ENCODE assay signal across 38 mouse cellular contexts in the genomic region with DNA sequence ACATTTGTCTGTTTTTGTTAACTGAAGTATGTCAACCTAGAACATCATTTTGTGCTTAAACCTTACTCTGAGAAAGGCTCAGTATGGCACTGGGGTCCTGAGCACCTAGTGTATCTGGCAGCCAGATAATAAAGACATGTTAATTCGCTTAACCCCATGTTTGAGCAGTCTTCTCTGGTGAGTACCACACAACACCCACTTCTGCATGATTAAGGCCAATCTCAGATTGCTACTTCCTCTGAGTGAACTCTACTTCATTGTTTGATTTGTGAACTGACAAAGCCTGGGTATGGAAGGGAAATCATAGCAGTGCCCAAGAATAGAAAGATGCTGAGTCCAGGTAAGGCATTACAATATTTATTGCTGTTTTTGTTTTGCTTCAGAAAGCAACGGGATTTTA. TPM values are rescaled to one million over a fixed set of nuclear protein-coding genes. Genes with fewer than 3 reads are reported as not detected.
"Had no signal": no experiment of that assay in that cellular context is flagged by ENCODE, and none has a peak within 500 bp of the region (broad histone marks: within the 10 kb centered on the region; RNA-seq: fewer than 3 reads in every experiment).

No protein-coding gene starts in this region.

- H3K36me3 ChIP-seq: heart, embryonic 10.5 days; heart, embryonic 12.5 days; hindbrain, embryonic 10.5 days; hindbrain, embryonic 12.5 days; intestine, embryonic 15.5 days; limb, embryonic 10.5 days; limb, embryonic 12.5 days; liver, embryonic 12.5 days had no signal

- H3K4me3 ChIP-seq: gastrocnemius, adult 2 months; heart, embryonic 10.5 days; heart, embryonic 12.5 days; hindbrain, embryonic 10.5 days; hindbrain, embryonic 12.5 days; intestine, embryonic 15.5 days; layer of hippocampus, adult 2 months; left cerebral cortex, adult 2 months; limb, embryonic 10.5 days; limb, embryonic 12.5 days; liver, embryonic 12.5 days had no signal

- ATAC-seq: hindbrain, embryonic 16.5 days; inflammation-experienced regulatory T-cells, adult 6 months; intestine, embryonic 15.5 days; intestine, postnatal 0 days; liver, embryonic 12.5 days had no signal

- H3K27ac ChIP-seq: gastrocnemius, adult 2 months; heart, embryonic 10.5 days; hindbrain, embryonic 10.5 days; hindbrain, embryonic 12.5 days; hindbrain, embryonic 14.5 days; intestine, embryonic 15.5 days; layer of hippocampus, adult 2 months; left cerebral cortex, adult 2 months; limb, embryonic 10.5 days; limb, embryonic 12.5 days; liver, embryonic 14.5 days had no signal

- H3K4me1 ChIP-seq: hindbrain, embryonic 10.5 days; hindbrain, embryonic 12.5 days; limb, embryonic 10.5 days; limb, embryonic 12.5 days had no signal

- H3K27me3 ChIP-seq: heart, embryonic 12.5 days; hindbrain, embryonic 12.5 days; intestine, embryonic 15.5 days; limb, embryonic 12.5 days; liver, embryonic 12.5 days had no signal

- H3K9ac ChIP-seq: heart, embryonic 12.5 days; hindbrain, embryonic 12.5 days; hindbrain, embryonic 14.5 days; intestine, embryonic 15.5 days; limb, embryonic 12.5 days; liver, embryonic 12.5 days; liver, embryonic 14.5 days had no signal

- DNase-seq: gastrocnemius, adult 2 months; gastrocnemius, postnatal 10 days; gastrocnemius, postnatal 25 days; heart, adult 18-20 months; heart, postnatal 10 days; heart, postnatal 4 days; kidney, adult 18-20 months; kidney, adult 8-10 months; kidney, postnatal 10 days; kidney, postnatal 25 days; kidney, postnatal 4 days; liver had no signal

- H3K4me2 ChIP-seq: heart, embryonic 12.5 days; hindbrain, embryonic 12.5 days; hindbrain, embryonic 14.5 days; intestine, embryonic 15.5 days; limb, embryonic 12.5 days; liver, embryonic 12.5 days had no signal

- H3K9me3 ChIP-seq: heart, embryonic 10.5 days; heart, embryonic 12.5 days; hindbrain, embryonic 10.5 days; hindbrain, embryonic 12.5 days; intestine, embryonic 15.5 days; limb, embryonic 10.5 days; limb, embryonic 12.5 days; liver, embryonic 12.5 days had no signal

RNA-seq across cellular contexts. Expression of gene Hsd3b1, which starts 7.7 kb away (rescaled TPM):
- total RNA-seq: gastrocnemius, adult 2 months; gastrocnemius, postnatal 10 days; gastrocnemius, postnatal 25 days; granulocyte monocyte progenitor cell, adult 5-6 weeks; heart, adult 18-20 months; heart, postnatal 10 days; heart, postnatal 25 days; heart, postnatal 4 days; layer of hippocampus, adult 2 months; layer of hippocampus, postnatal 10 days; layer of hippocampus, postnatal 25 days; left cerebral cortex, adult 2 months; left cerebral cortex, postnatal 14 days; left cerebral cortex, postnatal 36 days had no signal
- polyA plus RNA-seq: heart, embryonic 14.5 days; hindbrain, embryonic 14.5 days; hindbrain, embryonic 16.5 days; inflammation-experienced regulatory T-cells, adult 6 months; kidney, embryonic 14.5 days had no signal

RNA-seq across cellular contexts. Expression of gene Hsd3b6, which starts 37.6 kb away (rescaled TPM):
- total RNA-seq: gastrocnemius, adult 2 months; gastrocnemius, postnatal 10 days; gastrocnemius, postnatal 25 days; gastrocnemius, postnatal 4 days; granulocyte monocyte progenitor cell, adult 5-6 weeks; heart, adult 18-20 months; heart, postnatal 10 days; heart, postnatal 25 days; heart, postnatal 4 days; layer of hippocampus, adult 2 months; layer of hippocampus, postnatal 10 days; layer of hippocampus, postnatal 25 days; left cerebral cortex, adult 2 months; left cerebral cortex, postnatal 14 days; left cerebral cortex, postnatal 36 days had no signal
- polyA plus RNA-seq: inflammation-experienced regulatory T-cells, adult 6 months; intestine, postnatal 0 days had no signal

RNA-seq across cellular contexts. Expression of gene Hao2, which starts 41.2 kb away (rescaled TPM):
- total RNA-seq: gastrocnemius, adult 2 months; gastrocnemius, postnatal 10 days; gastrocnemius, postnatal 25 days; granulocyte monocyte progenitor cell, adult 5-6 weeks; heart, adult 18-20 months; heart, adult 8-10 months; heart, postnatal 10 days; heart, postnatal 25 days; heart, postnatal 4 days; layer of hippocampus, adult 2 months; layer of hippocampus, postnatal 10 days; layer of hippocampus, postnatal 25 days; left cerebral cortex, adult 2 months; left cerebral cortex, postnatal 14 days; left cerebral cortex, postnatal 36 days had no signal
- polyA plus RNA-seq: heart, embryonic 14.5 days; heart, embryonic 16.5 days; hindbrain, embryonic 10.5 days; hindbrain, embryonic 12.5 days; hindbrain, embryonic 14.5 days; hindbrain, embryonic 16.5 days; inflammation-experienced regulatory T-cells, adult 6 months; limb, embryonic 10.5 days; limb, embryonic 12.5 days had no signal
